Mouse (Mus musculus) embryonic facial prominence, embryonic 14.5 days (tissue): ENCODE measurements around the gene Armcx6. TPM values are rescaled to one million over a fixed set of nuclear protein-coding genes. Genes with fewer than 3 reads are reported as not detected.

Experiments used
- microRNA-seq: library from miRNA; unstranded; fragments of <30 nt; microRNA quantifications from one replicate; pipeline ENCODE4, GENCODE M21; 2016; ENCODE audit warnings: borderline number of aligned reads
- polyA plus RNA-seq: library from polyadenylated mRNA; unstranded; fragments of >200 nt; fragmentation: Nextera tagmentation; extraction: Ambion mirVana; gene quantifications from 2 replicates; pipeline ENCODE4 v1.2.1, GENCODE M21; 2014

Armcx6 gene
- polyA plus RNA-seq, 1 experiment from 2014 or later: 24.8 TPM

Small RNAs within 50 kb of the gene (microRNA-seq; reads per million reads assigned to microRNA genes)
- gene Mir7093: not detected

Other genes starting within 250 kb of the Armcx6 start
- 69.9 and 70.3 TPM in 2 replicates for gene Timm8a1, start 209.6 kb downstream of the Armcx6 start, polyA plus RNA-seq
- gene Btk, start 167.8 kb downstream of the Armcx6 start, polyA plus RNA-seq: 1.4 and 2.1 TPM in 2 replicates
- gene Rpl36a, start 165.8 kb downstream of the Armcx6 start, polyA plus RNA-seq: 496 and 585 TPM in 2 replicates
- gene Gla, start 150.3 kb downstream of the Armcx6 start, polyA plus RNA-seq: 3.9 and 4.9 TPM in 2 replicates
- gene Hnrnph2, start 150.2 kb downstream of the Armcx6 start, polyA plus RNA-seq: 93.9 and 97.4 TPM in 2 replicates
- gene Armcx4, start 64.9 kb downstream of the Armcx6 start, polyA plus RNA-seq: 5.9 and 6.6 TPM in 2 replicates
- gene Armcx1, start 33.5 kb downstream of the Armcx6 start, polyA plus RNA-seq: 47.7 and 59.2 TPM in 2 replicates
- gene Armcx3, start 5.2 kb upstream of the Armcx6 start, polyA plus RNA-seq: 119 and 120 TPM in 2 replicates
- gene Armcx2, start 57.8 kb upstream of the Armcx6 start, polyA plus RNA-seq: 74.1 and 82.6 TPM in 2 replicates
- 1.1 and 1.2 TPM in 2 replicates for gene Nxf2, start 213.3 kb upstream of the Armcx6 start, polyA plus RNA-seq